Mouse (Mus musculus): ENCODE data around the gene Mtfr1l.

DNA sequence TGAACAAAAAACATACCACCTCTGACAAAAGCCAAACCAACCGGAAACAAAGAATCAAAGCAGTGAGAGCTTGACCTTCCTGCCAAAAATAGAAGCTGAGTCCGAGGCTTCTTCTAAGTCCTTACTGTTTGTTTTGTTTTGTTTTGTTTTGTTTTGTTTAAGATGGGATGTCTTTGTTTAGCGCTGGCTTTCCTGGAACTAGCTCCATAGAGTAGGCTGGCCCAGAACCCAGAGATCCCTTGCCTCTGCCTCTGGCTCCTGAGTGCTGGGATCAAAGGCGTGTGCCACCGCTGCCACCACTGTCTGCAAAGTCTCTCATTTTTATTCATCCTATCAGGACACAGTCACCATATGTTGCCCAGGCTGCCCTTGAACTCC, 39.7 kb downstream of the Mtfr1l start:
- TF ChIP-seq CTCF (IDR thresholded peaks at IDR 0.05; ENCODE audit: low read depth) (no peak), EP300 (IDR thresholded peaks at IDR 0.05; ENCODE audit: low read depth) (no peak)

All from liver, postnatal 0 days (tissue).